Comparison of ENCODE assay signal across 14 mouse cellular contexts in genomic region chr8:120103916-120104315, GRCm38 (mm10). TPM values are rescaled to one million over a fixed set of nuclear protein-coding genes. Genes with fewer than 3 reads are reported as not detected.
DNase-seq lines count a peak whose midpoint lies in the region; ATAC-seq and TF ChIP-seq lines count a peak whose summit lies in the region.
"Had no signal": no experiment of that assay in that cellular context is flagged by ENCODE, and none has a peak within 500 bp of the region (broad histone marks: within the 10 kb centered on the region; RNA-seq: fewer than 3 reads in every experiment).

No protein-coding gene starts in this region.

- 92% methylated on average over 9 of the region's 9 CpGs for WGBS in forebrain, embryonic 12.5 days
- 92% methylated on average over 9 of the region's 9 CpGs for whole genome bisulfite sequencing in forebrain, embryonic 16.5 days
- 82% methylated on average over 9 of the region's 9 CpGs for WGBS in intestine, embryonic 16.5 days
- WGBS in intestine, postnatal 0 days = 80% methylated on average over 9 of the region's 9 CpGs
- 47% methylated on average over 9 of the region's 9 CpGs for WGBS in lung, adult 2 months

- H3K4me1 ChIP-seq in forebrain, embryonic 12.5 days = peaks cover 29% of the 10 kb centered on the region
- peaks cover 31% of the 10 kb centered on the region for H3K4me1 ChIP-seq in forebrain, embryonic 16.5 days (replicated peaks; ENCODE audit: control insufficient read depth, insufficient read depth, low read length)
- H3K4me1 ChIP-seq in intestine, embryonic 16.5 days (ENCODE audit: control insufficient read depth, insufficient read depth, low read length) = peaks cover 17% of the 10 kb centered on the region
- peaks cover 4% of the 10 kb centered on the region; the same call in 1 of the 2 replicates for H3K4me1 ChIP-seq in intestine, postnatal 0 days (replicated peaks; ENCODE audit: control insufficient read depth, insufficient read depth, low read length)
- H3K4me1 ChIP-seq in lung, adult 2 months (ENCODE audit: control insufficient read depth, insufficient read depth, low read length) = peaks cover 18% of the 10 kb centered on the region

- H3K4me3 ChIP-seq in forebrain, embryonic 12.5 days (replicated peaks) = no peak overlapping the region
- no peak overlapping the region for H3K4me3 ChIP-seq in forebrain, embryonic 16.5 days (replicated peaks; ENCODE audit: low read length)
- H3K4me3 ChIP-seq in intestine, embryonic 16.5 days (ENCODE audit: low read length) = no peak overlapping the region
- H3K4me3 ChIP-seq in intestine, postnatal 0 days (ENCODE audit: low read depth, low read length) = no peak overlapping the region
- H3K4me3 ChIP-seq in lung, adult 2 months (replicated peaks; ENCODE audit: extremely low read depth, low read depth, low read length) = peak overlapping the region; percentile 45
- H3K4me3 ChIP-seq: midbrain, embryonic 13.5 days; neural tube, embryonic 12.5 days had no signal

- H3K4me2 ChIP-seq in forebrain, embryonic 12.5 days = no peak overlapping the region
- H3K4me2 ChIP-seq in forebrain, embryonic 16.5 days (ENCODE audit: low read length) = no peak overlapping the region
- H3K4me2 ChIP-seq in intestine, embryonic 16.5 days (ENCODE audit: low read depth, low read length) = no peak overlapping the region
- no peak overlapping the region for H3K4me2 ChIP-seq in intestine, postnatal 0 days (replicated peaks; ENCODE audit: low read depth)
- H3K4me2 ChIP-seq: midbrain, embryonic 13.5 days; neural tube, embryonic 12.5 days had no signal

- no peaks in the 10 kb centered on the region for H3K9me3 ChIP-seq in forebrain, embryonic 12.5 days
- no peaks in the 10 kb centered on the region for H3K9me3 ChIP-seq in forebrain, embryonic 16.5 days (ENCODE audit: control insufficient read depth, low read length)
- no peaks in the 10 kb centered on the region for H3K9me3 ChIP-seq in intestine, embryonic 16.5 days (ENCODE audit: control insufficient read depth, low read length)
- H3K9me3 ChIP-seq in intestine, postnatal 0 days (ENCODE audit: control insufficient read depth) = no peaks in the 10 kb centered on the region
- H3K9me3 ChIP-seq: midbrain, embryonic 13.5 days; neural tube, embryonic 12.5 days had no signal

- no peak for DNase-seq in lung, adult 2 months
- no peak for DNase-seq in lung, postnatal 25 days (ENCODE audit: low spot score)
- peak; percentile 27 for DNase-seq in lung, postnatal 14 days
- no peak for DNase-seq in left cerebral cortex, adult 9 months (ENCODE audit: low spot score in 2 of 2)
- DNase-seq: cerebellum, adult 11-12 months; gastrocnemius, postnatal 14 days; layer of hippocampus, postnatal 36 days had no signal

- ATAC-seq in forebrain, embryonic 12.5 days (ENCODE audit: low FRiP score) = no peak
- no peak for ATAC-seq in forebrain, embryonic 16.5 days
- no peak for ATAC-seq in intestine, embryonic 16.5 days
- ATAC-seq in intestine, postnatal 0 days = no peak
- ATAC-seq: midbrain, embryonic 13.5 days; Patski had no signal

- peak overlapping the region; percentile 25; the same call in 1 of the 2 replicates for H3K27ac ChIP-seq in forebrain, embryonic 12.5 days
- no peak overlapping the region for H3K27ac ChIP-seq in forebrain, embryonic 16.5 days (ENCODE audit: low read length)
- peak overlapping the region; percentile 8; the same call in 1 of the 2 replicates for H3K27ac ChIP-seq in intestine, embryonic 16.5 days (ENCODE audit: low read length)
- H3K27ac ChIP-seq in intestine, postnatal 0 days (ENCODE audit: low read depth, low read length) = no peak overlapping the region
- H3K27ac ChIP-seq: midbrain, embryonic 13.5 days; neural tube, embryonic 12.5 days had no signal

- H3K27me3 ChIP-seq in forebrain, embryonic 12.5 days = no peaks in the 10 kb centered on the region
- no peaks in the 10 kb centered on the region for H3K27me3 ChIP-seq in forebrain, embryonic 16.5 days (replicated peaks; ENCODE audit: control insufficient read depth, insufficient read depth, low read length)
- no peaks in the 10 kb centered on the region for H3K27me3 ChIP-seq in intestine, embryonic 16.5 days (replicated peaks; ENCODE audit: control insufficient read depth, insufficient read depth, low read length)
- H3K27me3 ChIP-seq in intestine, postnatal 0 days (replicated peaks; ENCODE audit: control insufficient read depth, insufficient read depth, low read length) = no peaks in the 10 kb centered on the region
- H3K27me3 ChIP-seq: midbrain, embryonic 13.5 days; neural tube, embryonic 12.5 days; Patski had no signal

- H3K36me3 ChIP-seq in forebrain, embryonic 12.5 days (replicated peaks) = no peaks in the 10 kb centered on the region; the same call in 1 of the 2 replicates
- H3K36me3 ChIP-seq in forebrain, embryonic 16.5 days (ENCODE audit: control insufficient read depth, insufficient read depth) = no peaks in the 10 kb centered on the region
- no peaks in the 10 kb centered on the region for H3K36me3 ChIP-seq in intestine, embryonic 16.5 days (ENCODE audit: control insufficient read depth, insufficient read depth, low read length)
- H3K36me3 ChIP-seq in intestine, postnatal 0 days (ENCODE audit: control insufficient read depth, insufficient read depth) = no peaks in the 10 kb centered on the region

- TF ChIP-seq CTCF in intestine, postnatal 0 days (IDR thresholded peaks at IDR 0.05; ENCODE audit: low read depth) = no peak
- no peak for TF ChIP-seq CTCF in lung, adult 2 months (IDR thresholded peaks at IDR 0.05; ENCODE audit: insufficient read depth, low read length)

- H3K9ac ChIP-seq in forebrain, embryonic 12.5 days = no peak overlapping the region
- no peak overlapping the region for H3K9ac ChIP-seq in forebrain, embryonic 16.5 days (replicated peaks; ENCODE audit: low read depth, low read length)
- H3K9ac ChIP-seq in intestine, embryonic 16.5 days (ENCODE audit: low read depth, low read length) = no peak overlapping the region
- no peak overlapping the region for H3K9ac ChIP-seq in intestine, postnatal 0 days (ENCODE audit: low read depth, low read length)
- H3K9ac ChIP-seq: midbrain, embryonic 13.5 days; neural tube, embryonic 12.5 days had no signal

- peak; percentile 31; the same call in 1 of the 2 replicates for TF ChIP-seq POLR2A in lung, adult 2 months (IDR thresholded peaks at IDR 0.05; ENCODE audit: borderline replicate concordance, extremely low read depth, low read depth, low read length)

RNA-seq across cellular contexts. Expression of gene Zdhhc7, which starts 2.6 kb away (rescaled TPM):
- polyA plus RNA-seq in forebrain, embryonic 12.5 days (2016; fragmentation: Nextera tagmentation; extraction: Ambion mirVana) = 30.4 and 31.0 TPM in 2 replicates
- polyA plus RNA-seq in forebrain, embryonic 16.5 days (2015; fragmentation: Nextera tagmentation; extraction: Ambion mirVana) = 28.9 and 29.7 TPM in 2 replicates
- 40.5 and 44.7 TPM in 2 replicates for polyA plus RNA-seq in intestine, embryonic 16.5 days (2015; fragmentation: Nextera tagmentation; extraction: Ambion mirVana)
- 39.4 and 44.9 TPM in 2 replicates for polyA plus RNA-seq in intestine, postnatal 0 days (2015; fragmentation: Nextera tagmentation; extraction: Ambion mirVana)
- polyA plus RNA-seq in lung, adult 2 months (2012; rRNA removed) = 64.9 and 78.0 TPM in 2 replicates

RNA-seq across cellular contexts. Expression of gene 6430548M08Rik, which starts 10.0 kb away (rescaled TPM):
- polyA plus RNA-seq in forebrain, embryonic 12.5 days (2016; fragmentation: Nextera tagmentation; extraction: Ambion mirVana) = 12.9 and 14.1 TPM in 2 replicates
- 27.5 and 29.2 TPM in 2 replicates for polyA plus RNA-seq in forebrain, embryonic 16.5 days (2015; fragmentation: Nextera tagmentation; extraction: Ambion mirVana)
- polyA plus RNA-seq in intestine, embryonic 16.5 days (2015; fragmentation: Nextera tagmentation; extraction: Ambion mirVana) = 4.6 and 5.1 TPM in 2 replicates
- polyA plus RNA-seq in intestine, postnatal 0 days (2015; fragmentation: Nextera tagmentation; extraction: Ambion mirVana) = 6.0 and 7.1 TPM in 2 replicates
- polyA plus RNA-seq in lung, adult 2 months (2012; rRNA removed) = 46.1 and 72.9 TPM in 2 replicates

Comparison
In these comparisons a context has a peak if more than half of its experiments do, and no peak if none do; other contexts are left out.
1. H3K27ac ChIP-seq: peak in forebrain, embryonic 12.5 days (single experiment) and intestine, embryonic 16.5 days (single experiment); none in forebrain, embryonic 16.5 days (single experiment) and intestine, postnatal 0 days (single experiment).